Mouse (Mus musculus): Measurements from ENCODE around the gene Ywhae. TPM values are rescaled to one million over a fixed set of nuclear protein-coding genes. Genes with fewer than 3 reads are reported as not detected.

The Ywhae gene
- total and polyA plus RNA-seq, 3 experiments = 129 to 1,436 (median 421) TPM

DNA sequence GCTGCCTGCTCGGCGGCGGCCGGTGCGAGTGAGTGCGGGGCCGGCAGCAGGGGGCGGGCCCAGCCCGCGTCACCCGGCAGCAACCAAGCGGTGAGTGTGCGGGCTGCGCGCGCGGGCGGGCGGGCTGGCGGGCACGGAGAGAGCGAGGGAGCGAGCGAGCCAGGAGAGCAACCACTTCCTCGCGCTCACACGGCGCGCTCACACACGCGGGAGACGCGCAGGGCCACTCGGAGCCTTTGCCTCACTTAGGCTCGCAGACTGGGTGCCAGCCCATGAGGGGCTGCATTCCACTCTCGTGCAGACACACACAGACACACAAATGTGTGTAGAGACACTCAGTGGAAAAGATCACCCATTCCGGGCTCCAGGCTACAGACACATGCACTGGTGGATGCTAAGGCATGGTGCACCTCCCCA lies 63.4 kb downstream of the Ywhae start, which contains the start of gene Doc2b:
TSS of gene Doc2b (minus strand) at position 21 of the 417 bp plus-strand sequence.
- no peak within 1 kb of the TSS for H3K27ac ChIP-seq (ENCODE audit: insufficient read depth, low read depth)
- in situ Hi-C loops (cut with MboI; ENCODE audit: low pct_ligation_motif_present, low pct_unique_long_range_greater_than_20kb, low sequenced_read_pairs) = no loop called here
- no peak within 1 kb of the TSS for H3K4me3 ChIP-seq (replicated peaks in 1 of 3; ENCODE audit: low read depth in 2 of 3, low read length in 2 of 3, poor library complexity in 1 of 3)
- H3K9ac ChIP-seq (ENCODE audit: insufficient read depth, low read depth) = no peak within 1 kb of the TSS
- H3K4me1 ChIP-seq (ENCODE audit: control insufficient read depth in 1 of 2, insufficient read depth in 2 of 2) = no peaks in the 10 kb centered on the region
- H3K36me3 ChIP-seq (replicated peaks in 1 of 2; ENCODE audit: control insufficient read depth in 1 of 2, insufficient read depth in 1 of 2, low read length in 1 of 2) = no peaks in the 10 kb centered on the region
- dilution Hi-C loops (cut with MboI; ENCODE audit: extremely low pct_ligation_motif_present, extremely low pct_unique_long_range_greater_than_20kb, low sequenced_read_pairs) = no loop called here
- no peak within 1 kb of the TSS for H3K4me2 ChIP-seq (ENCODE audit: insufficient read depth, low read depth, poor library complexity, severe bottlenecking)
- H3K79me2 ChIP-seq (replicated peaks; ENCODE audit: control insufficient read depth, extremely low read depth, insufficient read depth, poor library complexity, severe bottlenecking) = no peaks in the 10 kb centered on the region
- DNase-seq (ENCODE audit: extremely low read depth) = no peak
- H3K9me3 ChIP-seq (replicated peaks; ENCODE audit: low read length) = no peaks in the 10 kb centered on the region
- peaks cover 15% of the 10 kb centered on the region for H3K27me3 ChIP-seq (replicated peaks)
- TF ChIP-seq USF1 (IDR thresholded peaks at IDR 0.05; ENCODE audit: low read depth, low read length) = no peak
- TF ChIP-seq MAFK (IDR thresholded peaks at IDR 0.05; ENCODE audit: insufficient replicate concordance, low read length) = no peak
- no peak for TF ChIP-seq JUND (conservative IDR thresholded peaks at IDR 0.05; ENCODE audit: low read depth, low read length)
- TF ChIP-seq MXI1 (IDR thresholded peaks at IDR 0.05; ENCODE audit: low read depth, low read length) = no peak
- TF ChIP-seq PAX5 (IDR thresholded peaks at IDR 0.05; ENCODE audit: low read length) = no peak
- no peak for TF ChIP-seq E2F4 (IDR thresholded peaks at IDR 0.05; ENCODE audit: insufficient replicate concordance, low read depth, low read length)
- TF ChIP-seq CHD1 (IDR thresholded peaks at IDR 0.05; ENCODE audit: low read depth, low read length) = no peak

DNA sequence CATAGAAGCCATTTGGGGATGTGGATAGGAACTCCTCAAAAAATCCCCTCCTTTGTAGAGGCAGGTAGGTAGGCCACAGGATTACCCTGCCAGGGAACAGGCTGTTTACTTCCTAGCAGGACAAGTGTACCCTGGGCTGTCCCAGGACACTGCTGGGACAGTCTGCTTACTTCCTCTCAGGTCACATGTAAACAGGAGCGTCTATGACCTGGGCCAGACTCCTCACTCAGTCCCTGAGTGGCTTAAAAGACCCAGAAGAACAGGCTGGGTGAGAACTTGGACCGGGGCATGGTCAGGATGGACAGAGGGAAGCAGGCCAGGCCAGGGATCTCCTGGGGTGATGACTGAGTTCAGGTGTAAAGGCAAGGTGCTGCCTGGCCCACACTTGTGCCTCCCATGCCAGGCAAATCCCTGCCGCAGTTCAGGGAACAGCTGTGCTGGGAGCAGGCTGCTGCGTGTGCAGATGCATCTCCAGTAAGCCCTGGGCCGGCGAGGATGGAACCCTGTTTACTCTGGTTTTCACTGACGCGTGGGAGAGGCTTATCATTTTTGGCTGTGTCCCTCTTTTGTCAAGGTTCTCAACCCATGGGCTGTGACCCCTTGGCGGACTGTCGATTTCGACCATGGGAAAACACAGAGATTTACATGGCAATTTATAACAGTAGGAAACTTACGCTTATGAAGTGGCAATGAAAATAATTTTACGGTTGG lies 64.0 kb downstream of the Ywhae start:
- Histone ChIP-seq H3K4me3 (replicated peaks in 1 of 3; ENCODE audit: low read depth in 2 of 3, low read length in 2 of 3, poor library complexity in 1 of 3) (no peak overlapping the region), H3K9me3 (replicated peaks; ENCODE audit: low read length) (no peaks in the 10 kb centered on the region), H3K27ac (ENCODE audit: insufficient read depth, low read depth) (no peak overlapping the region), H3K4me1 (ENCODE audit: control insufficient read depth in 1 of 2, insufficient read depth in 2 of 2) (peaks cover 0 to 4% of the 10 kb centered on the region in 2 experiments; a peak in 2 of 4 replicates), H3K27me3 (replicated peaks) (peaks cover 10% of the 10 kb centered on the region), H3K4me2 (ENCODE audit: insufficient read depth, low read depth, poor library complexity, severe bottlenecking) (no peak overlapping the region), H3K36me3 (replicated peaks in 1 of 2; ENCODE audit: control insufficient read depth in 1 of 2, insufficient read depth in 1 of 2, low read length in 1 of 2) (no peaks in the 10 kb centered on the region), H3K9ac (ENCODE audit: insufficient read depth, low read depth) (no peak overlapping the region), H3K79me2 (replicated peaks; ENCODE audit: control insufficient read depth, extremely low read depth, insufficient read depth, poor library complexity, severe bottlenecking) (no peaks in the 10 kb centered on the region)
- TF ChIP-seq SMC3 (IDR thresholded peaks at IDR 0.05; ENCODE audit: low read depth, low read length) = no peak
- TF ChIP-seq KAT2A (IDR thresholded peaks at IDR 0.05; ENCODE audit: insufficient replicate concordance, low read length) = no peak
- no peak for TF ChIP-seq MAFK (IDR thresholded peaks at IDR 0.05; ENCODE audit: insufficient replicate concordance, low read length)
- TF ChIP-seq CHD2 (IDR thresholded peaks at IDR 0.05; ENCODE audit: low read length) = no peak
- no peak for TF ChIP-seq JUND (conservative IDR thresholded peaks at IDR 0.05; ENCODE audit: low read depth, low read length)
- TF ChIP-seq UBTF (IDR thresholded peaks at IDR 0.05; ENCODE audit: low read depth, low read length) = no peak
- TF ChIP-seq BHLHE40 (IDR thresholded peaks at IDR 0.05; ENCODE audit: low read depth, low read length) = no peak
- dilution Hi-C loops (cut with MboI; ENCODE audit: extremely low pct_ligation_motif_present, extremely low pct_unique_long_range_greater_than_20kb, low sequenced_read_pairs) = no loop called here
- in situ Hi-C loops (cut with MboI; ENCODE audit: low pct_ligation_motif_present, low pct_unique_long_range_greater_than_20kb, low sequenced_read_pairs) = no loop called here
- no peak for DNase-seq (ENCODE audit: extremely low read depth)

DNA sequence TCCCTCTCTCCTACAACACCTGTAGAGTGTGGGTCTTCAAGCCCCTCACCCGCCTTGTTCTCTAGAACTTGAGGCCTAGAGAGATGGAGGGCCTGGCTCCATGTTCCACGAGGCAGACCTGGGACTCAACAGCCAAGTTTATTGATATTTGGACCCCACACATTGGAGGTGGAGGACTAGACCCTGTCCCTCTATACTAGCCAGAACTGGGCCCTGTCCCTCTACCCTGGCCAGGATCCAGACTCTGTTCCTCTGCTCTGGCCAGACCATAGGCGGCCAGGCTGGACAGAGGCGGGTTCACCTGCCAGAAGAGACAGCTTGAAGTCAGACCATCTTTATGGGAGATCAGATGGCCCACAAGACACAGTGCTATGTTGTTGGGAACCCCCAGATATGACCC lies 68.7 kb downstream of the Ywhae start:
- Histone ChIP-seq H3K27me3 (replicated peaks) (peaks cover 4% of the 10 kb centered on the region), H3K4me3 (replicated peaks in 1 of 3; ENCODE audit: low read depth in 2 of 3, low read length in 2 of 3, poor library complexity in 1 of 3) (no peak overlapping the region), H3K79me2 (replicated peaks; ENCODE audit: control insufficient read depth, extremely low read depth, insufficient read depth, poor library complexity, severe bottlenecking) (no peaks in the 10 kb centered on the region), H3K36me3 (replicated peaks in 1 of 2; ENCODE audit: control insufficient read depth in 1 of 2, insufficient read depth in 1 of 2, low read length in 1 of 2) (no peaks in the 10 kb centered on the region), H3K9ac (ENCODE audit: insufficient read depth, low read depth) (no peak overlapping the region), H3K4me2 (ENCODE audit: insufficient read depth, low read depth, poor library complexity, severe bottlenecking) (no peak overlapping the region), H3K4me1 (ENCODE audit: control insufficient read depth in 1 of 2, insufficient read depth in 2 of 2) (peaks cover 0 to 10% of the 10 kb centered on the region in 2 experiments; a peak in 2 of 4 replicates), H3K9me3 (replicated peaks; ENCODE audit: low read length) (peaks cover 5% of the 10 kb centered on the region), H3K27ac (ENCODE audit: insufficient read depth, low read depth) (no peak overlapping the region)
- in situ Hi-C loops (cut with MboI; ENCODE audit: low pct_ligation_motif_present, low pct_unique_long_range_greater_than_20kb, low sequenced_read_pairs) = no loop called here
- dilution Hi-C loops (cut with MboI; ENCODE audit: extremely low pct_ligation_motif_present, extremely low pct_unique_long_range_greater_than_20kb, low sequenced_read_pairs) = no loop called here
- no peak for DNase-seq (ENCODE audit: extremely low read depth)
- TF ChIP-seq KAT2A (IDR thresholded peaks at IDR 0.05; ENCODE audit: insufficient replicate concordance, low read length) = no peak
- TF ChIP-seq CHD2 (IDR thresholded peaks at IDR 0.05; ENCODE audit: low read length) = no peak
- TF ChIP-seq USF1 (IDR thresholded peaks at IDR 0.05; ENCODE audit: low read depth, low read length) = no peak
- TF ChIP-seq SMC3 (IDR thresholded peaks at IDR 0.05; ENCODE audit: low read depth, low read length) = no peak
- TF ChIP-seq PAX5 (IDR thresholded peaks at IDR 0.05; ENCODE audit: low read length) = no peak
- TF ChIP-seq EP300 (IDR thresholded peaks at IDR 0.05; ENCODE audit: low read length) = no peak
- no peak for TF ChIP-seq POLR2AphosphoS2 (IDR thresholded peaks at IDR 0.05; ENCODE audit: low read depth, low read length)
- TF ChIP-seq USF2 (conservative IDR thresholded peaks at IDR 0.05; ENCODE audit: low read depth, low read length) = no peak
- TF ChIP-seq MYC (IDR thresholded peaks at IDR 0.05; ENCODE audit: low read depth, low read length) = no peak
- TF ChIP-seq NRF1 (IDR thresholded peaks at IDR 0.05; ENCODE audit: low read depth, low read length) = no peak
- TF ChIP-seq SIN3A (IDR thresholded peaks at IDR 0.05; ENCODE audit: low read length) = no peak
- no peak for TF ChIP-seq JUN (IDR thresholded peaks at IDR 0.05; ENCODE audit: insufficient read depth, low read depth, low read length)
- no peak for TF ChIP-seq MAFK (IDR thresholded peaks at IDR 0.05; ENCODE audit: insufficient replicate concordance, low read length)
- no peak for TF ChIP-seq MAX (IDR thresholded peaks at IDR 0.05; ENCODE audit: low read length)
- no peak for TF ChIP-seq ETS1 (conservative IDR thresholded peaks at IDR 0.05; ENCODE audit: low read depth, low read length)
- no peak for TF ChIP-seq CHD1 (IDR thresholded peaks at IDR 0.05; ENCODE audit: low read depth, low read length)
- TF ChIP-seq GABPA (IDR thresholded peaks at IDR 0.05; ENCODE audit: insufficient replicate concordance, low read depth, low read length) = no peak
- no peak for TF ChIP-seq MXI1 (IDR thresholded peaks at IDR 0.05; ENCODE audit: low read depth, low read length)
- TF ChIP-seq HCFC1 (IDR thresholded peaks at IDR 0.05; ENCODE audit: low read depth, low read length) = no peak

Measured in CH12.LX (cell line).